Mouse (Mus musculus) CD4-positive helper T cell, adult 2 months (primary cell): ENCODE data around the gene Dlat.
"Not testable (repeated sequence)": the region's sequence is repeated elsewhere in the genome, so short reads cannot be mapped to it uniquely, and the experiment has no call there.

Experiments
- DNase-seq: peaks from one replicate; pipeline ENCODE4 v3.0.0-alpha.2; 2012; ENCODE audit warnings: low read depth, missing footprints, low spot score

Gene Dlat

DNA sequence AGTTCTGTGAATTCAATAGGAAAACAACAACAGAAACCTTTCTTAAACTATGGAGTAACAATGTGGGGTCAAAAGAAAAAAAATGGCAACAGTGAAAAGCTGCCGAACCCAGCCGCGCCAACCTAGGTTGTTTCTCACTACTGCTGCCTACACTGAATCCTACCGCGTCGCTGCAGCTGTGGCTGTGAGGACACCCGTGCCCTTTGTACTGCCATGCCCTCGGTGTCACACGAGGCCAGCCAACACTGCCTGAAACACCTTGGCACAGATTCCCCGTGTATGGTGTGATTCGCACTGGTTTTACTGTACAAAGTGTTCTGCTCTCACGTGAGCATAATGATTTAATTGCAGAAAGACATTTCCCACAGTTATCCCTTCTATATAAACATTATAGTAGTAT, 851 bp upstream of the Dlat start:
- DNase-seq = peak; percentile 30

DNA sequence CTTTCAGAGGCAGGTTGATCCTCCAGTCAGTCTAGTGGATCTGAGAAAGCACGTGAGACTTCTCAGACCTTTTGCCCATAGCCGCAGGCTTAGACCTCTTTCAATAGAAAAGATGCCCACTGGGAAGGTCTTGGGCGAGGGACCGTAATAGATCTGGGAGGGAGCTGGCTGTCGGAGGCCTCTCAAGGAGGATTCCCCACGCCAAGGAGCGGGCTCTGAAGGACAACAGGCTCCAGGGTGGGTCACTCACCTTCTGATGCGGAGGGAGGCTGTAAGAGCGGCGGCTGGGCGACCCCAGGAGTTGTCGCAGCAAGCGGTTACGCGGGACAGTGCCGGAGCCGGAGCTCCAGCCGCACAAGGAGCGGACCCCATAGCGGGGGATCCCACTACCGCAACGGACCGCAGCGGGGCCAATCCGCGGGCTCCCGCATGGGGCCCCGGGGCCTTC, 615 bp downstream of the Dlat start:
- no peak for DNase-seq

DNA sequence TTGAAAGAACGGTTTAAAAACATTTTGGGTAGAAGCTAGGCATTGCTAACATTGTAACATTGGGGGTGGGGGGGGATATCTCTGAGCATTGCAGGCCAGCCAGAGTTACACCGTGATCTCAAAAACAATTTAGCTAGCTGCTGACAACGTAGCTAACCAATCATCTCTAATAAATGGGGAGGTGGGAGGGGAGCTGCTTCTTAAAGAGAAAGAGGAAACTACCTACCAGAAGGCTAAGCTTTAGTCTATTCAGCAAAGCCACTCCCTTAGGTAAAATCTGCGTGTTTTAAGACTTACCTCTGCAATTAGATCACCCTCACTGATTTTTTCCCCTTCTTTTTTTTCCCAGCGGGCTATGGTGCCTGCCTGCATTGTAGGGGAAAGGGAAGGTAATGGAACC, 1.2 kb downstream of the Dlat start:
- no peak for DNase-seq

DNA sequence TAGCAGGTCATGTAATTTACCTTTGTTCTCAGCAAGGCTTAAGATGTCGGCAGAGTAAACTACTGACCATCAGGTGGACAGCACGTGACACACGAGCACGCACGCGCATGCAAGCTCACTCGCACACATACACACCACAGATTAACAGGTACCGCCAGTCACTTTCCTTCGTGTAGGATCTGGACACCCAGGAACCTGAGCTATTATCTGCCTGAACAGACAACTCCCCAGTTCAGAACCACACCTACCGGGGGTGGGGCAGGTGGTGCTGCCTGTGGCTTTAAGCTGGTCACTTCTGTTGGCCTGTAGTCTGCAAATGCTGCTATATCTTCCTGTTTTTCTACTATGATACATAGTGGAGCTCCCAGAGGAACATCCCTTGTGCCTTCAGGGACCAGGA, 9.1 kb downstream of the Dlat start:
- DNase-seq = no peak

DNA sequence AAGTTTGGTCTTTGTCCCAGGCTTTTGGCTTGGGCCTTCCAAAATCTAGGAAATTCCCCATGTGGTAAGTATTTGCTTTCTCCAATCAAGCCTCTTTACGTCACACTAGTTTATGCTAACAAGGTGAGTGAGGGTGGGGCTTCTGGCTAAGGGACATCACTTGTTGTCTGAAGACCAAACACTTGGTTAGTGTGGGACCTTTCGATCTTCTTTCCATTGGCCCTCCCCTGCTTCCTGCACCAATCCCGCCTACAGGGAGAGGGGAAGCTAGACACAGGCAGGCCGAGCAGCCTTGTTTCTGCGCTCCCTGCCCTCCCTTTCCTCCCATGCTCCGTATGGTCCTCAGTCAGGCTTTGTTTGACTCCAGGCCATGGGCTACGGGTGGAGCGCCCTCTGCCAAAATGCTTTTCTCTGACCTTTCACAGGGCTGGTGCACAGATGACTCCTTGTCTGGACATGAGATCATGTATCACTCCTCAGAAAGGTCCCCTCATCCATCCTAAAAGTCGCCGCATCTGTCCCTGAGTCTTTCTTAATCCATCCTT, 12.7 kb downstream of the Dlat start:
- DNase-seq = no peak

DNA sequence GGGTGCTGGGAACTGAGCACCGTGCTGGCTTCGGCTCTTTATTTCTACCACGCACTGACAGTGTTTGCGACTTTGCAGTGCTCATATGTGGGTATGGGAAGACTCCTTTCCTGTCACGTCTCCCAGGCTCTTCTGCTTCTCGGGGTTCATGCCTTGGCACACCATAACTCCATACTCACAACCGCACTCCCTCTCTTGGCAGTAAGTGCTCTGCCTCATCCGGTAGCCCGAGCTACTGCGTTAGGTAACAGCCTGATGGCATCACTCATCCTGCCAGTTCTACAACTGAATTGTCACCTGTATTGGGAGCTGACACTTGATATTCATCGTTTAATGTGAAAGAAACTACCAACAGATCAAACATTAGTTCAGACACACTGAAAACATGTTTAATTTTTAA, 25.3 kb downstream of the Dlat start:
- no peak for DNase-seq

DNA sequence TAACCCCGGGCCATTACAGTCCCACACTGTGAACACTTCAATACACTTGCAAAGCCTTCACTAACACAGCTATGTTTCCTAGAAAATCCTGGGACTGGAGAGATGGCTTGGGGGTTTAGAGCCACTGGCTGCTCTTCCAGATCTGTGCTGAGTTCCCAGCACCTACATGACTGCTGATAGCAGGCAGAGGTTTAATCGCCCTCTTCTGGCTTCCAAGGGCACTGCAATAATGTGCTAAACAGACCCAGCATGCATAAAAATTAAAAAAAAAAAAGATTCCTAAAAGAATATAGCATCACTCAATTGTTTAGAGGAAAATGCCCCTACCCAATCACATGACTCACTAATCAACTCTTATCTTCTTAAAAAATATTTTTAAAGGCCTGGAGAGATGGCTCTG, 26.5 kb downstream of the Dlat start:
- DNase-seq = peak; percentile 27

DNA sequence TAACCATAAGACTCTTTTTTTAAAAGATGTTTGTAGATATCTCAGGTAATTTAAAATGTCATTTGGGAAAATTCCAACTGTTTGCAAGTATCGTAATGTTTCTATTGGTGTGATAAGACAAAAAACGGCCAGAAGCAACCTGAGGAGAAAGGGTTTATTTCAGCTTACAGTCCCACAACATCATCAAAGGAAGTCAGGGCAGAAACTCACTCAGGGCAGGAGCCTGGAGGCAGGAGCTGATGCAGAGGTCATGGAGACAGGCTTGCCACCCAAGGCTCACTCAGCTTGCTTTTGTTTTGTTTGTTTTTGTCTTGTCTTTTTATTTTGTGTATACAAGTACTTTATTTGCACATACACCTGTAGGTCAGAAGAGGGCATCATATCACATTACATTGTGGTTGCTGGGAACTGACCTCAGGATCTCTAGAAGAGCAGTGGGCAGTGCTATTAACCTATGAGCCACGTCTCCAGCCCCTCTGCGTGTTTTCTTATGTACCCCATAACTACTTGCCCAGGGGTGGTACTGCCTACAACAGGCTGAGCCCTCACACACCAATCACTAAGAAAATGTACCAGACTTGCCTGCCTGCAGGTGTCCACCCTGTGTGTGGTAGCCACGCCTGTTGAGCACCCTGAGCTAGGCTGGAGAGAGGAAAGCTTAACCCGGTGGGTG, 27.4 kb downstream of the Dlat start:
- DNase-seq = no peak

DNA sequence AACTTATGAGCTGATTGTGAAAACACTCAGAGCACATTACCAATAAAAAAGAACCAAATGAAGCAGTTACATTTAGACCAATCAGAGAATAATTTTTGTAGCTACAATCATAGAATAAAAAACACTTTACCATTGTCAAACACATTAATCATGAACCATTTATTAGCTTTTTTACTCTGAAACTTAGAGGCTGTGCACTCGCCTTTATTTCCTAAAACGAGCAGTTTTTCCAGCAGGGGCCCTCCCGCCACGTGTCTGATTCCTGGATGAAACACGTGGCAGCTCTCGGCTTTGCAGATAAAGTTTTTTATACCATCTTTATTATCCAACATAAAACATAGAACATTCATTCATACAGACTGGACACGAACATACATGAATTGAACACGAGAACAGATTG, 28.7 kb downstream of the Dlat start:
- not testable (repeated sequence) for DNase-seq

DNA sequence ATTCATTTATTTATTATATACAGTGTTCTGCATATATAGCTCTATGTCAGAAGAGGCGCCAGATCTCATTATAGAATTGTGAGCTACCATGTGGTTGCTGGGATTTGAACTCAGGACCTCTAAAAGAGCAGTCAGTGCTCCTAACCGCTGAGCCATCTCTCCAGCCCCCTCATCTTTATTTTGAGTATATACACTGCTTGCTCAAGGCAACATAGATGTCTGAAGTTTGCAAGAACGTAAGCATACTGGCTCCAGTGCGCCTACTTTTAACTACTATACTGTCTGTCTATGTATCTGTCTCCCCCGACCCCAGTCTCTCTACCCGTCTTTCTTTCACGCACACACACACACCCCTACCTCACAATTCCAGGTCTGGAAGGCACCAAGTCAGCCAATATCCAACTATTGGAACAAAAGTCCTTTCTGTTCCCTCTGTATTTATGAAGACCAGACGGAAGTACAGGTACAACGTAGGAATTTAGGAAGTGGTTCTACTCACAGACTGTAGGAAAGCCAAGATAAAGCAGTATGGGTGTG, 41.7 kb downstream of the Dlat start:
- no peak for DNase-seq

DNA sequence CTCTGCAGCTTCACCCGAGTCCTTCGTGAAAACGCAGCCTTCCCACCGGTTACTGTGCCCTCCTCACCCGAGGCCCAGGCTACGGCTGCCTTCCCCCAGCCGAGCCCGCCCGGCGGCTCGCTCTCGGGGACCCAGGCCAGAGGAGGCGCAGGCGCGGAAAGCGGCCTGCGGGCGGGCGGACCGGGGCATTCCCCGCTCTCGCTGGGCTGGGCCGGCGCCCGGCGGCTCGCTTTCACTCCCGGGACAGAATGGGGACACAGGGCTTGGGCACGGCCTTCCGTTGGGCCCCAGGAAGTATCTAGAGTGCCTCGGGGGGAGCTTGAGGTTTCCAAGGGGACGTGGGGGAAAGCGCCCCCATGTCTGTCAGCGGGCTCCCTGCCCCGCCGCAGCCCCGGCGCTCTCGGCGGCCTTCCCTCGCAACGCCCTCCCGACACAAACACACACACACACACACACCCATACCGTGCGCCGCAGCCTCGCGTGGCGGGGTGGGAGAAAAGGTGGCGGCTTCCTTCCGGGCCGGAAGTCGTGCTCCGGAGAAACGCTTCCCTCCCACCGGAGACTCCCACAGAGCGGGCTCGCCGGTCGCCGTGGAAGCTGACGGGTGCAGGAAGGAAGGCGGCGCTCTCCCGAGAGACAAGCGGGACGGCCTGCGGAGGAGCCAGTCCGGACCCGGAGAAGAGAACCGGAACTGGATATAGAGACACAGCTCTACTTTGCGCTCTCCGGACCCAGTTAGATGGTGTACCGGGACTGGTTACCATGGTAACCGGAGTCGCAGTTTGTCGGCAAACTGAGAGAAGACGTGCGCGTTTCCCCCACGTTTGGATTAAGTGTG, 42.6 kb downstream of the Dlat start, which contains the start of the genes Pih1d2 and Nkapd1:
Gene Pih1d2, plus strand, starts transcription at position 556 of the 838 bp plus-strand sequence.
Gene Nkapd1, minus strand, starts transcription at position 699 of the 838 bp plus-strand sequence.
- DNase-seq = peak; percentile 94

DNA sequence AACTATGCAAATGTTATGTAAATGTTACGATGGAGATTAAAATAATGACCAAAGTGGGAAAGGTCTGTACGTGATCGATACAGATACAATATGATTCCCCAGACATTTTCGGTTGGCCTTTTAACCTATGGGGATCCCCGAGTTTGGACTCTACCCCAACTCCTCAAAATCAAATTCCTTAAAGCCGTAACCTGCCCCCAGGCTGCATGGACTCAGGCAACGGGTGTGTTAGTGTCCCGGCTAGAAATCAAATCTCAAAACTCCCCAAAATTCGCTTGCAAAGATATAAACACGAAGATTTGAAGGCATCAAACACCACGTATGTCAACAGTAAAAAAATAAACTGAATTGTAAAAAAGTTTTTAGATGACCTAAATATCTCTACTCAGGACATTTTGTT, 43.4 kb downstream of the Dlat start:
- DNase-seq = no peak

DNA sequence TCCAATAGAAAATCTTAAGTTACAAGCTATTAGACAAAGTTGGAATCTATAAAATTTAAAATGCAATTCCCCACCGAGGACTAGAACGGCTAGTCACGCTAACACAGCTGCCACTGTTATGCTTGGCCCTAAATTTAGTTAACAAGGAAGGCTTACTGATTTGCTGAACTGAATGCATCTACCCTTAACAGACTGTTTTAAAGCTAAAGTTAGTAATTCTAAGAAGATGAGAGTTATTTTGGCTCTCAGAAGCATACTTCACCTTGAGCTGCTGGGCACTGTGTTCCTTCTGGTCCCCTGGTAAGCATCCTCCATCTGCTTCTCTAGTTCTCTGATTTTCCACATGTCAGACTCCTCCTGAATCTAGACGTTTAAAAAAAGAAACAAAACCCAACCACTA, 47.5 kb downstream of the Dlat start:
- no peak for DNase-seq

DNA sequence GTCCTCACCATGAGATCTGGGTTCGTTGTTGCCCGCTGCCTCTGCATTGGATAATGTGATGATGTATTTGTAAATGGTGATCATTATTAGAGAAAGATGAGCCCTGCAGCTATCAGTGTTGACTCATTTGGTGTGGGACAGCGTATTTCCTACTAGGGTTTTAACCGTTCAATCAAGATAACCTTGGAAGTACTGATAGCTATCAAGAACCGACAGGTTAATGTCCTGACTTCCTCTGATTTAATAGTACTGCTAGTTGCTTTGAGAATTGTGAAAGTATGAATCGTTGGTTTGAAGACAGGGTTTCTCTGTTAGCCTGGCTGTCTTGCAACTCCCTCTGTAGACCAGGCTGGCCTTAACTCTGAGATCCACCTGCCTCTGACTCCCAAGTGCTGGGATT, 55.2 kb downstream of the Dlat start:
- DNase-seq = no peak

DNA sequence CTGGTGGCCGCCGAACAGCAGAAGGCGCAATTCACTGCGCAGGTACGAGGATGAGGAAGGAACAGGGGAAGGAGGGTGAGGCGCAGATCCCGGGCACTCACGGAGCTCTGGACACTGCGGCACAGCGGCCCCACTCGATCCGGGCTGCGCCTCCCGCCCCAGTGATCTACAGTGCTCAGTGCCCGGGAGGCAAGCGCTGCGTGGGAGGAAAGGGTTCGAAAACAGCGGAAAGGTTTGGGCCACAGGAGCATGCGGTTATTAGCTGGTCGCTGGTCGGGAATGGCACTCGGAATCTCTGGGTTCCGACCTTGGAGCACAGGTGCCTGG, 55.6 kb downstream of the Dlat start:
- no peak for DNase-seq

DNA sequence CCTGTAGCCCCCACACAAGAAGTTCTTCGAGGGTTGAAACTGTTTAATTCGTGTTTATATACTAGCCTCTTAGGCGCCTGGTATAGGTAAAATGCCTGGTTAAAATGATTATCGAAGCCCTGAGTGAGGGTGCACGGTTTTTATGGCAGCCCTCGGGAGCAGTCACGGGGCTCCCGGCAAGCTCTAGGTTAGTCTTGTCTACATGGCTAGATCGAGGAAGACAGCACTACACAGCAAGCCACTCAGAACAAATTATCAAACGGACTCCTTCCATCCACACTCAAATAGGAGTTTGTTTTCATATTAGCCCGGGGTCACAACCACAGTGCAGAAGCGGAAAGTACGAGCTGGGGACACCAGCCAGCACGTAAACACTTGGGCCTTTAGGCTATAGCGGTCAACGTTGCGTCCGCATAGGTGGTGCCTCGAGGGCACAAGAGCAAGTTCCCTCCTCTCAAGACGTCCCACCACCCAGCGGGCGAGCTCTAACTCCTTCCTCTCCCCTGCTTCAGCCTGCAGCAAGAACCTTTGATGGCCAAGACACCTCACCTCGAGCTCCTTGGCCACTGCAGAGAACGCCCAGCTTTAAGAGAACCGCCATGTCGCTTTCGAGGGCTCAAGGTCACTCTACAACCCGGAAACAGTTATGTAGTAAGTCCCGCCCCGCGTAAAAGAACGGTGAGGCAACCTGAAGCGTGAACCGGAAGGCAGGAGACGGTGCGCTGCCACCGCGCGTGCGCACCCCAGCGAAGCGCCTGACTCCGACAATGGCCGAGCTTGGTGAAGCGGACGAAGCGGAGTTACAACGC, 56.2 kb downstream of the Dlat start, which contains the start of the genes Sdhd and Timm8b:
Gene Sdhd, minus strand, starts transcription at position 624 of the 809 bp plus-strand sequence.
Gene Timm8b, plus strand, starts transcription at position 722 of the 809 bp plus-strand sequence.
- peak; percentile 97 for DNase-seq

DNA sequence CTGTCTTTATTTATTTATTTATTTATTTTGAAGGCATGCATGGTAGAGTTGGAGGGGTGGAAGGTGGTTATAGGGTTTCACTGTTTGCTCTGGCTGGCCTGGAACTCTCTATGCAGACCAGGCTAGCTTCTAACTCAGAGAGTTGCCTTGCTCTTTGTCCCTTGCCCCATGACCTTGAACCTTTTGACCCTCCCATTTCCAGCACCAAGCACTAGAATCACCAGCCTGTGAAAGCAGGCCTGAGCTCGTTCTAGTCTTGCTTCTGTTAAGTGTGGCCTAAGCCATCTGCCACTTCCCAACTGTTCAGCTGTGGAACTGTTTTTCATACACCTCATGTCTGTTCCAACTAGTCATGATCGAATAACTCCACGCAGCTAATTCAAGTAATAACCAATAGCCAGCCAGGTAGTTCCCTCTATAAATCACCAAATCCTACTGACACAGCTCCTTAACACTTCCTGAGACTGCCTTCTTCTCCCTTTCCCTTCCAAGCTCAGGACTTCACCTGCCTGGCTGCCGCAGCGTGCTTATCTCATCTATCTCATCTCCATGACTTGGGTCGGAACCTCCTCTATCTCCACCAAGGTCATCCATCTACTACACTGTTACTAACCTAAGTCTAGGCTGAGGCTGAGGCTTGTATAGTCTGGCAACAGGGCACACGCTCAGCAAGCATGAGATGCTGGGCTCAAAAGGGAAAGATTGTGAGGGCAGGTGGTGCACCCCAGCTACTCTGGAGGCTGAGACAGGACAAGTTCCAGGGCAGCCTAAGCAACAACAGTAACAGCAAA, 57.3 kb downstream of the Dlat start:
- DNase-seq = no peak

DNA sequence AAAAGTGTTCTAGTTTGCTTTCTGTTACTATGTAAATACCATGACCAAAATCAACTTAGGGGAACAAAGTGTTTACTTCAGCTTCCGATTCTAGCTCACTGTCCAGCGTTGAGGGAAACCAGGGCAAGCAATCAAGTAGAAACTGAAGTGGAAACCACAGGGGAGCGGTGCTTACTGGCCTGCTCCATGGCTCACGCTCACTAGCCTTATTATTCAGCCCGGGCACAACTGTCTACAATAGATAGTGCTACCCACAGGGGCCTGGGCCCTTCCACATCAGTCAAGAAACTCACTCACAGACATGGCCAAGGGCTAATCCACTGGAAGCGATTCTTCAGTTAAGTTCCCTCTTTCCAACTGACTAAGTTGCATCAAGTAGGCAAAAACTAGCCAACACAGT, 58.0 kb downstream of the Dlat start:
- DNase-seq = no peak

DNA sequence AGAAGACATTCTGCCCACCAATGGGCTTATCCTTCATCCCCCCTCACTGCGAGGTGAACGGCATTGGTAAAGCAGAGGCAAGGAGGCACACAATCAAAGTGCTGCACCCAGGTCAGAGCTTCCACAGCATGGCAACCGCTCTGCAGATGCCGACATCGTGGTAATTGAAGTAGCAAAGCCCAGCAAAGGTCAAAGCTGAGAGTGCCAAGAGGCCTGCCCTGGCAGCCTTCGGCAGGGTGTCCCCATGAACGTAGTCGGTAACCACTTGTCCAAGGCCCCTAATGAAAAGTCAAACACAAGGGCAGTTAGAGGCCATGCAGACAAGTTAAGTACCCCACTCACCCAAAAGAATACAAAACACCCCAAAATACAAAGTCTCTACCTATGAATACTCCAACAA, 62.6 kb downstream of the Dlat start:
- no peak for DNase-seq

DNA sequence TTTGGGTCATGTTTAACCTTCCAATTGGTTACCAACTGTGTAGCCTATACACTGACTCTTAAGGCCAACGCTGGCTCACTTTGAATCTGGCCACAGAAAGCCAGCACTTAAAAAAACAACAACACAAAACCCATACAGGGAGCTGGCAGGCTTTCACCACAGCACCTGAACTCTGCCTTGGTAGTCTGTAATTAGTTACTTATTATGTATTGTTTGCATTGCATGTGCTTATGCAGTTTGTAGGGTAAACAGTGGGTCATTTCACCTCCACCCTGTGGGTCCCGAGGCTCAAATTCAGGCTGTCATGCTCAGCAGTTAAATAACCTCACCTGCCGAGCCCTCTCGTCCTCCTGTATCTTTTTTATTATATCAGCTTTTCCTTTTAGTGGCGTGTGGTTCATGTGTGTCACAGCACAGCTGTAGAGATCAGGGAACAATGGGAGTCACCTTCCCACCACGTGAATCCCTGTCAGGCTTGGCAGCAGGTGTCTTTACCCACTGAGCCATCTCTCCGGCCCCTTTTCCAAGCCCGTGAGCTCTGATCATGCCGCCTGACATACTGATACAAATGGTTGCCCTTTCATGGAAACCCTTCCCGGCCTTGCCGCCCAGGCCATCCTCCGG, 64.7 kb downstream of the Dlat start:
- no peak for DNase-seq
